Mouse (Mus musculus): ENCODE measurements around the gene Taf6. TPM values are rescaled to one million over a fixed set of nuclear protein-coding genes. Genes with fewer than 3 reads are reported as not detected.

Gene Taf6
- polyA plus RNA-seq, 1 experiment from 2014 or later, result 104 TPM

GRCm38 (mm10) chr5:138155443-138155976 is 31.7 kb downstream of the Taf6 start, which contains the start of gene Zfp113:
Gene Zfp113, minus strand, starts transcription at chr5:138155744.
- H3K4me2 ChIP-seq (replicated peaks; ENCODE audit: low read depth, low read length), result peak within 1 kb of the TSS; percentile 80
- peak within 1 kb of the TSS; percentile 83 for H3K4me3 ChIP-seq (ENCODE audit: low read length)
- H3K27me3 ChIP-seq (ENCODE audit: insufficient read depth, low read length), result no peaks in the 10 kb centered on the region
- under 1% methylated on average over 31 of the region's 31 CpGs for WGBS
- no peaks in the 10 kb centered on the region for H3K9me3 ChIP-seq (ENCODE audit: low read length)
- peak within 1 kb of the TSS; percentile 97 for H3K9ac ChIP-seq (replicated peaks; ENCODE audit: low read length)
- H3K4me1 ChIP-seq (ENCODE audit: insufficient read depth, low read length), result peaks cover 9% of the 10 kb centered on the region; the same call in 1 of the 2 replicates
- H3K27ac ChIP-seq (ENCODE audit: low read length), result peak within 1 kb of the TSS; percentile 95
- H3K36me3 ChIP-seq (ENCODE audit: insufficient read depth, low read length), result peaks cover 20% of the 10 kb centered on the region
- ATAC-seq (ENCODE audit: low FRiP score, low TSS enrichment), result peak; percentile 96

GRCm38 (mm10) chr5:138154390-138154789 is 32.9 kb downstream of the Taf6 start:
- no peaks in the 10 kb centered on the region for H3K9me3 ChIP-seq (ENCODE audit: low read length)
- H3K36me3 ChIP-seq (ENCODE audit: insufficient read depth, low read length), result peaks cover 24% of the 10 kb centered on the region
- WGBS, result 84% methylated on average over 3 of the region's 3 CpGs
- H3K4me3 ChIP-seq (ENCODE audit: low read length), result peak overlapping the region; percentile 83
- H3K9ac ChIP-seq (replicated peaks; ENCODE audit: low read length), result 0 out of 2 replicates have a peak overlapping the region, but pooled peaks have one; percentile 97
- peak overlapping the region; percentile 80 for H3K4me2 ChIP-seq (replicated peaks; ENCODE audit: low read depth, low read length)
- no peak for ATAC-seq (ENCODE audit: low FRiP score, low TSS enrichment)
- H3K27me3 ChIP-seq (ENCODE audit: insufficient read depth, low read length), result no peaks in the 10 kb centered on the region
- peaks cover 9% of the 10 kb centered on the region; the same call in 1 of the 2 replicates for H3K4me1 ChIP-seq (ENCODE audit: insufficient read depth, low read length)
- H3K27ac ChIP-seq (ENCODE audit: low read length), result no peak overlapping the region

- Histone ChIP-seq H3K36me3 (ENCODE audit: insufficient read depth, low read length) (peaks cover 27% of the 10 kb centered on the region), H3K9me3 (ENCODE audit: low read length) (no peaks in the 10 kb centered on the region), H3K27ac (ENCODE audit: low read length) (no peak overlapping the region), H3K4me3 (ENCODE audit: low read length) (no peak overlapping the region), H3K9ac (replicated peaks; ENCODE audit: low read length) (no peak overlapping the region), H3K4me2 (replicated peaks; ENCODE audit: low read depth, low read length) (no peak overlapping the region), H3K27me3 (ENCODE audit: insufficient read depth, low read length) (no peaks in the 10 kb centered on the region), H3K4me1 (ENCODE audit: insufficient read depth, low read length) (no peaks in the 10 kb centered on the region)
- 74% methylated on average over 4 of the region's 4 CpGs for WGBS
- 0 out of 2 replicates have a peak, but pooled peaks have one; percentile 9 for ATAC-seq (ENCODE audit: low FRiP score, low TSS enrichment)
These were observed 48.7 kb downstream of the Taf6 start for GRCm38 (mm10) chr5:138138585-138138984.

- 58% methylated on average over 8 of the region's 8 CpGs for WGBS
- Histone ChIP-seq H3K9ac (replicated peaks; ENCODE audit: low read length) (no peak overlapping the region), H3K27me3 (ENCODE audit: insufficient read depth, low read length) (no peaks in the 10 kb centered on the region), H3K9me3 (ENCODE audit: low read length) (no peaks in the 10 kb centered on the region), H3K4me1 (ENCODE audit: insufficient read depth, low read length) (no peaks in the 10 kb centered on the region), H3K27ac (ENCODE audit: low read length) (no peak overlapping the region), H3K36me3 (ENCODE audit: insufficient read depth, low read length) (peaks cover 27% of the 10 kb centered on the region), H3K4me3 (ENCODE audit: low read length) (no peak overlapping the region), H3K4me2 (replicated peaks; ENCODE audit: low read depth, low read length) (no peak overlapping the region)
- ATAC-seq (ENCODE audit: low FRiP score, low TSS enrichment), result peak; percentile 71; the same call in 1 of the 2 replicates
These were observed 49.2 kb downstream of the Taf6 start for GRCm38 (mm10) chr5:138137935-138138549.

GRCm38 (mm10) chr5:138137257-138137656 is 50.0 kb downstream of the Taf6 start:
- Histone ChIP-seq H3K4me1 (ENCODE audit: insufficient read depth, low read length) (no peaks in the 10 kb centered on the region), H3K9me3 (ENCODE audit: low read length) (no peaks in the 10 kb centered on the region), H3K4me3 (ENCODE audit: low read length) (no peak overlapping the region), H3K27ac (ENCODE audit: low read length) (no peak overlapping the region), H3K36me3 (ENCODE audit: insufficient read depth, low read length) (peaks cover 34% of the 10 kb centered on the region), H3K27me3 (ENCODE audit: insufficient read depth, low read length) (no peaks in the 10 kb centered on the region), H3K9ac (replicated peaks; ENCODE audit: low read length) (no peak overlapping the region), H3K4me2 (replicated peaks; ENCODE audit: low read depth, low read length) (no peak overlapping the region)
- ATAC-seq (ENCODE audit: low FRiP score, low TSS enrichment), result peak; percentile 27; the same call in 1 of the 2 replicates
- WGBS, result 63% methylated on average over 4 of the region's 4 CpGs

- H3K4me3 ChIP-seq (ENCODE audit: low read length), result no peak overlapping the region
- ATAC-seq (ENCODE audit: low FRiP score, low TSS enrichment), result no peak
- H3K27ac ChIP-seq (ENCODE audit: low read length), result no peak overlapping the region
- H3K9me3 ChIP-seq (ENCODE audit: low read length), result no peaks in the 10 kb centered on the region
- H3K9ac ChIP-seq (replicated peaks; ENCODE audit: low read length), result no peak overlapping the region
- WGBS, result 56% methylated on average over 5 of the region's 5 CpGs
- peaks cover 61% of the 10 kb centered on the region for H3K36me3 ChIP-seq (ENCODE audit: insufficient read depth, low read length)
- H3K27me3 ChIP-seq (ENCODE audit: insufficient read depth, low read length), result no peaks in the 10 kb centered on the region
- H3K4me2 ChIP-seq (replicated peaks; ENCODE audit: low read depth, low read length), result no peak overlapping the region
- H3K4me1 ChIP-seq (ENCODE audit: insufficient read depth, low read length), result no peaks in the 10 kb centered on the region
These were observed 54.7 kb downstream of the Taf6 start for GRCm38 (mm10) chr5:138132425-138133064.

MicroRNA genes within 50 kb of the gene (microRNA counts, 519-probe panel; counts per million panel counts)
- microRNA mmu-miR-106b, result 4,449 counts per million, percentile 93 among the panel's probes with 10 or more counts
- 5,153 counts per million, percentile 97 among the panel's probes with 10 or more counts for microRNA mmu-miR-25
- microRNA mmu-miR-93, result 4,456 counts per million, percentile 93 among the panel's probes with 10 or more counts

Small RNA genes lying within 50 kb of the gene (microRNA-seq; reads per million reads assigned to microRNA genes)
- gene Mir106b, result 7,303 reads per million, percentile 94 among the genes with 10 or more reads in this experiment
- gene Mir25, result 738 reads per million, percentile 77 among the genes with 10 or more reads in this experiment
- 11,006 reads per million, percentile 95 among the genes with 10 or more reads in this experiment for gene Mir93

Other genes with a start within 250 kb of the Taf6 start
- gene Gjc3, start 224.4 kb downstream of the Taf6 start, polyA plus RNA-seq (2015; fragmentation: Nextera tagmentation; extraction: Ambion mirVana), result 0.04 TPM in 1 of 2 replicates, not detected in the other
- not detected in 2 replicates for gene Azgp1, start 205.9 kb downstream of the Taf6 start, polyA plus RNA-seq (2015; fragmentation: Nextera tagmentation; extraction: Ambion mirVana)
- not detected in 2 replicates for gene Smok3a, start 166.2 kb downstream of the Taf6 start, polyA plus RNA-seq (2015; fragmentation: Nextera tagmentation; extraction: Ambion mirVana)
- not detected in 2 replicates for gene Smok3b, start 166.0 kb downstream of the Taf6 start, polyA plus RNA-seq (2015; fragmentation: Nextera tagmentation; extraction: Ambion mirVana)
- gene Smok3c, start 134.3 kb downstream of the Taf6 start, polyA plus RNA-seq (2015; fragmentation: Nextera tagmentation; extraction: Ambion mirVana), result not detected in 2 replicates
- gene Zkscan1, start 102.4 kb downstream of the Taf6 start, polyA plus RNA-seq (2015; fragmentation: Nextera tagmentation; extraction: Ambion mirVana), result 22.7 and 25.7 TPM in 2 replicates
- 73.4 and 76.4 TPM in 2 replicates for gene Zscan21, start 70.5 kb downstream of the Taf6 start, polyA plus RNA-seq (2015; fragmentation: Nextera tagmentation; extraction: Ambion mirVana)
- 22.1 and 29.5 TPM in 2 replicates for gene Zfp113, start 31.7 kb downstream of the Taf6 start, polyA plus RNA-seq (2015; fragmentation: Nextera tagmentation; extraction: Ambion mirVana)
- gene Cops6, start 26.4 kb downstream of the Taf6 start, polyA plus RNA-seq (2015; fragmentation: Nextera tagmentation; extraction: Ambion mirVana), result 348 and 375 TPM in 2 replicates
- 26.1 and 29.5 TPM in 2 replicates for gene Ap4m1, start 15.4 kb downstream of the Taf6 start, polyA plus RNA-seq (2015; fragmentation: Nextera tagmentation; extraction: Ambion mirVana)
- gene Mcm7, start 15.0 kb downstream of the Taf6 start, polyA plus RNA-seq (2015; fragmentation: Nextera tagmentation; extraction: Ambion mirVana), result 223 and 230 TPM in 2 replicates
- gene Cnpy4, start within 50 bp of the Taf6 start, polyA plus RNA-seq (2015; fragmentation: Nextera tagmentation; extraction: Ambion mirVana), result 64.7 and 67.0 TPM in 2 replicates
- 9.6 and 11.2 TPM in 2 replicates for gene Mblac1, start 6.9 kb upstream of the Taf6 start, polyA plus RNA-seq (2015; fragmentation: Nextera tagmentation; extraction: Ambion mirVana)
- gene Nxpe5, start 38.4 kb upstream of the Taf6 start, polyA plus RNA-seq (2015; fragmentation: Nextera tagmentation; extraction: Ambion mirVana), result 0.06 TPM in 2 replicates
- gene Lamtor4, start 68.0 kb upstream of the Taf6 start, polyA plus RNA-seq (2015; fragmentation: Nextera tagmentation; extraction: Ambion mirVana), result 61.2 and 70.0 TPM in 2 replicates
- 5.0 and 6.6 TPM in 2 replicates for gene BC037034, start 76.6 kb upstream of the Taf6 start, polyA plus RNA-seq (2015; fragmentation: Nextera tagmentation; extraction: Ambion mirVana)
- gene Gal3st4, start 85.4 kb upstream of the Taf6 start, polyA plus RNA-seq (2015; fragmentation: Nextera tagmentation; extraction: Ambion mirVana), result 2.3 and 2.7 TPM in 2 replicates
- 0.15 and 0.28 TPM in 2 replicates for gene Gm43720, start 92.5 kb upstream of the Taf6 start, polyA plus RNA-seq (2015; fragmentation: Nextera tagmentation; extraction: Ambion mirVana)
- gene Gpc2, start 92.6 kb upstream of the Taf6 start, polyA plus RNA-seq (2015; fragmentation: Nextera tagmentation; extraction: Ambion mirVana), result 31.2 and 32.8 TPM in 2 replicates
- 4.3 TPM in 2 replicates for gene Stag3, start 92.8 kb upstream of the Taf6 start, polyA plus RNA-seq (2015; fragmentation: Nextera tagmentation; extraction: Ambion mirVana)
- gene Pvrig, start 154.5 kb upstream of the Taf6 start, polyA plus RNA-seq (2015; fragmentation: Nextera tagmentation; extraction: Ambion mirVana), result 0.17 TPM in 1 of 2 replicates, not detected in the other

Data from kidney, embryonic 16.5 days (tissue).